Mouse (Mus musculus) hindbrain, postnatal 0 days (tissue): ENCODE results near the gene Fto. TPM values are rescaled to one million over a fixed set of nuclear protein-coding genes. Genes with fewer than 3 reads are reported as not detected.

ENCODE experiments used
- ATAC-seq: fragments of 200-750 bp; cut with Nextera tagmentation; 2 replicates; pipeline ENCODE4 v1.8.0; 2017; ENCODE audit warnings: mild to moderate bottlenecking, moderate TSS enrichment, moderate library complexity
- DNase-seq: peaks from one replicate; pipeline ENCODE4 v3.0.0-alpha.2; 2015; ENCODE audit warnings: low spot score
- H3K27ac ChIP-seq: fragments of 300-500 bp; sonication (generic); 2 replicates; pipeline ENCODE4 v1.5.1; 2014; ENCODE audit warnings: mild to moderate bottlenecking
- H3K27me3 ChIP-seq: fragments of 300-500 bp; sonication (generic); 2 replicates; pipeline ENCODE4 v1.6.1; 2014; ENCODE audit warnings: low read length, mixed read lengths; ENCODE audit not compliant: insufficient read depth
- H3K36me3 ChIP-seq: fragments of 300-500 bp; sonication (generic); 2 replicates; pipeline ENCODE4 v1.6.1; 2014; ENCODE audit warnings: low read length, mixed read lengths; ENCODE audit not compliant: insufficient read depth
- H3K4me1 ChIP-seq: fragments of 300-500 bp; sonication (generic); 2 replicates; pipeline ENCODE4 v1.6.1; 2014; ENCODE audit warnings: antibody characterized with exemption, low read length, mixed read lengths; ENCODE audit not compliant: insufficient read depth
- H3K4me2 ChIP-seq: fragments of 300-500 bp; sonication (generic); 2 replicates; pipeline ENCODE4 v1.6.1; 2014; ENCODE audit warnings: low read depth, mild to moderate bottlenecking, low read length, moderate library complexity, mixed read lengths
- H3K4me3 ChIP-seq: fragments of 300-500 bp; sonication (generic); 2 replicates; pipeline ENCODE4 v1.5.1; 2014; ENCODE audit warnings: low read length
- H3K9ac ChIP-seq: fragments of 300-500 bp; sonication (generic); replicated peaks from 2 replicates; pipeline ENCODE4 v1.6.1; 2014; ENCODE audit warnings: mild to moderate bottlenecking, low read length, moderate library complexity, mixed read lengths
- H3K9me3 ChIP-seq: fragments of 300-500 bp; sonication (generic); 2 replicates; pipeline ENCODE4 v1.6.1; 2016; ENCODE audit warnings: low read length, mixed read lengths
- CTCF ChIP-seq: IDR thresholded peaks from 2 replicates; pipeline ENCODE4 v1.5.1; 2016; ENCODE audit warnings: antibody characterized with exemption, control low read depth, low read depth
- WGBS: fragments of 180-500 bp; shearing (Covaris S2); extraction: QIAGEN DNeasy Blood & Tissue Kit; methylation state at CpG from one replicate; pipeline ENCODE4 v1.1.7; 2014; 5-methylcytosine and 5-hydroxymethylcytosine counted together
- polyA plus RNA-seq: library from polyadenylated mRNA; unstranded; fragments of >200 nt; fragmentation: Nextera tagmentation; extraction: Ambion mirVana; gene quantifications from 2 replicates; pipeline ENCODE4 v1.2.1, GENCODE M21; 2015
- total RNA-seq: library from RNA; depleted of rRNA; stranded (reverse); fragments of >200 nt; gene quantifications from 2 replicates; pipeline ENCODE4 v1.2.3, GENCODE M21; 2014

Gene Fto
- total and polyA plus RNA-seq, 2 experiments from 2014 or later = 80.7 to 122 TPM

DNA sequence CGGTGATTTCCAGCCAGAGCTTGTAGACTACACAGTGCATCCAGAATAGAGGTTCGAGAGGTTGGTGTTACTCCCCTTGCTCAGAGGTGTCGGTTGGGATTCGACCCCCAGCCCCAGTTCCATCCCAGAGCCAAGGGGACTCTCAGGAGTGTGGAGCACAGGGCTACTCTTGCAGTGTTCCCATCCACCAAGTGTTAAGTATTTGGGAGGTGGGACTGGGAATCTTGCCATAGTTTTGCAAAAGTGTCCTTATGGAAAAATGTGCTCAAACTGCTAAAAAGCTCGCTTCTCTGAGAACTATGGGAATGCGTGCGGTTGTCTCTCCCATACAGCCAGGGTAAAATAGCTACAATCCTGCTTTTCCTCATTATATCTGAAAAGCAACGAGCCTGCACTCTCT is 180.0 kb downstream of the Fto start:
- Histone ChIP-seq H3K4me1 (no peaks in the 10 kb centered on the region), H3K27ac (no peak overlapping the region), H3K36me3 (no peaks in the 10 kb centered on the region), H3K4me3 (no peak overlapping the region), H3K9me3 (no peaks in the 10 kb centered on the region), H3K4me2 (no peak overlapping the region), H3K9ac (no peak overlapping the region), H3K27me3 (no peaks in the 10 kb centered on the region)
- TF ChIP-seq CTCF = no peak
- WGBS = 78% methylated on average over 8 of the region's 8 CpGs
- DNase-seq (no peak), ATAC-seq (no peak)

DNA sequence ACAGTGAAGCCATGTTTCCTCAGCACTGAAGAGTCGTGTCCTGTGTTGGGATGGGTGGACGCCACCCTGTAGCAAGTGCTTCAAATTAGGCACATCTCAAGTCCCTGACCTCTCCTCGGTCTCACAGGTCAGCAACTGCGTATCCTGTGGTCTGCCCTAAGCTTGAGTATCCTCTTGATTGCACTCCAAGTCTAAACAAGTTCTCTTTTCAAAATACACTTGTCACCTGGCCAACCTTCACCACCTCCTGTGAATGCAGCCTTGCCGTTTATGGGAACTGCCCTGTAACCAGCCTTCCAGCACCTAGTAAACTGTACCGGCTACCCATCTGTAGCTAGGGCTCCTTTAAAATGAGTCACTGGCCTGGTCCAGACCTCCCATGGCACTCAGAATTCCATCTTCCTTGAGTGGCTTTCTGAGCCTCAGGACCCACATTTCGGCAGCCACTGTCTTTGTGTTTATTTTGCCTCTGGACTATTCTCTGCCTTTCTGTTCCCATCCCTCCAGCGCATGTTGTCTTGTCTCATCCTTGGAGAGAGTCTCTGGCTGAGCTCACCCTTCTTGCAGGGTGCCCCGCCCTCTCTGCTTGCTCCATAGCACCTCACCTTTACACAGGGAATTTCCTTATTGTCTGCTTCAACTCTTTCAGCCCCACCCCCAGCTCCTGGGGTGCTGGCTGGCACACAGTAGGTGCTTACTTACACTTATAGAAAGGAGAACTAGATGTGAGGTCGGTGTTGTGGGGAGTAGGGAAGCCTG is 181.4 kb downstream of the Fto start:
- Histone ChIP-seq H3K4me3 (no peak overlapping the region), H3K27ac (no peak overlapping the region), H3K4me1 (no peaks in the 10 kb centered on the region), H3K4me2 (no peak overlapping the region), H3K36me3 (no peaks in the 10 kb centered on the region), H3K9me3 (no peaks in the 10 kb centered on the region), H3K9ac (no peak overlapping the region), H3K27me3 (no peaks in the 10 kb centered on the region)
- ATAC-seq = no peak
- DNase-seq = no peak
- 63% methylated on average over 10 of the region's 10 CpGs for WGBS
- no peak for TF ChIP-seq CTCF

DNA sequence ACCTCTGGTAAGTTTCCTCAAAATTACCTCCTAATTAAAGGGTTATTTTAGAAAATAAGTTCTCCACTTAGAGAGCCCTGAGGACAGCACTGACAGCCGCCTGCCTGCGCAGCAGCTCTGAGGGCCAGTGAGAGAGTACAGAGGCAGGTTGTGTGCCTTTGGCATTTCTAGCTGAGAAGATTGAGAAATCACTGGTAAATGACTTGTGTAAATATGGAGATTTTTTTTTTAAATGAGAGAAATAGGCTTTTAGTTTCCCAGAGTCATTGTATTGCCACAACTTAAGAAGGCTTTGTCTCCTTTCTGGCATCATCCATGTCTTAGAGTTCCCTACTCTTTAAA is 181.9 kb downstream of the Fto start:
- no peak overlapping the region for H3K27ac ChIP-seq
- H3K27me3 ChIP-seq = no peaks in the 10 kb centered on the region
- no peaks in the 10 kb centered on the region for H3K9me3 ChIP-seq
- ATAC-seq = no peak
- no peak overlapping the region for H3K4me2 ChIP-seq
- TF ChIP-seq CTCF = no peak
- WGBS = 73% methylated on average over 2 of the region's 2 CpGs
- DNase-seq = no peak
- H3K4me3 ChIP-seq = no peak overlapping the region
- H3K9ac ChIP-seq = no peak overlapping the region
- no peaks in the 10 kb centered on the region for H3K36me3 ChIP-seq
- H3K4me1 ChIP-seq = no peaks in the 10 kb centered on the region

DNA sequence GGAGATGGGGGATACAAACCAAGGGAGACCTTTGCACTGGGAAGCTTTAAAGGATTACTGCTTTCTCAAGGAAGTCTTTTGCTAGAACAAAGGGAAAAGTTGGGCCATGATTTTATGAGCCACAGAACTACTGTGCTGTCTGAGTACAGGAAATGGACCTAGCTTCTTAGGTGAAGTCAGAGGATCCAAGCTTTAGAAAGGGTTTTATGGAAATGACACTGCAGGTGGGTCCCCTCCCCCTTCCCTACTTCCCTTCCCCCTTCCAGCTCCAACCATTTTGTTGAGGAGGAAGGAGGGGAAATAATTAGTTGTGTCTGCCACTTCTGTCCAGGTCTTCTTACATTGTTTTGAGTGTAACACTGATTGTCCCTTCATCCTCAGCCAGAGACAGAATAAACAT is 182.7 kb downstream of the Fto start:
- H3K9me3 ChIP-seq = no peaks in the 10 kb centered on the region
- ATAC-seq (no peak), DNase-seq (no peak)
- TF ChIP-seq CTCF = no peak
- no peak overlapping the region for H3K27ac ChIP-seq
- H3K36me3 ChIP-seq = no peaks in the 10 kb centered on the region
- no peaks in the 10 kb centered on the region for H3K27me3 ChIP-seq
- no peak overlapping the region for H3K4me3 ChIP-seq
- H3K4me2 ChIP-seq = no peak overlapping the region
- H3K9ac ChIP-seq = no peak overlapping the region
- H3K4me1 ChIP-seq = no peaks in the 10 kb centered on the region

DNA sequence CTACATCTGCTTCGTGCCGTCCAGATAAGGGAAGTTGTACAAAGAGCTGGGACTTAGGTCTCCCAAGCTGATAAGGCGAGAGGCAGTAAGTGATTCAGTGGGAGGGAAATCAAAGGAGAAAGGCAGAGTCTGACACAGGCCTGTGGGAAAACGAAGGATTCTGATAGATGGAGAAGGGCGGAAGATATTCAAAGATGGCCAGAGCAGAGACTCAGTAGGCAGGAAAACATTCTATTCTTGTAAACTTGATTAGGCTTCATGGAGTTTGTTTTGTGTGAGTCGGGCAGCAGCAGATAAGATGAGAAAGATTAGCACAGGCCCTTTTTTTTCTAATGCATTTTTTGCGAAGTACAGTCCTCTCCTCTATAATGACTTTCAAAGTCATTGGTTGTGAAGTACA is 183.6 kb downstream of the Fto start:
- Histone ChIP-seq H3K4me3 (no peak overlapping the region), H3K9me3 (no peaks in the 10 kb centered on the region), H3K4me1 (no peaks in the 10 kb centered on the region), H3K36me3 (no peaks in the 10 kb centered on the region), H3K27me3 (no peaks in the 10 kb centered on the region), H3K27ac (no peak overlapping the region), H3K4me2 (no peak overlapping the region), H3K9ac (no peak overlapping the region)
- DNase-seq (no peak), ATAC-seq (no peak)
- TF ChIP-seq CTCF = no peak
- 78% methylated on average over 7 of the region's 7 CpGs for WGBS

DNA sequence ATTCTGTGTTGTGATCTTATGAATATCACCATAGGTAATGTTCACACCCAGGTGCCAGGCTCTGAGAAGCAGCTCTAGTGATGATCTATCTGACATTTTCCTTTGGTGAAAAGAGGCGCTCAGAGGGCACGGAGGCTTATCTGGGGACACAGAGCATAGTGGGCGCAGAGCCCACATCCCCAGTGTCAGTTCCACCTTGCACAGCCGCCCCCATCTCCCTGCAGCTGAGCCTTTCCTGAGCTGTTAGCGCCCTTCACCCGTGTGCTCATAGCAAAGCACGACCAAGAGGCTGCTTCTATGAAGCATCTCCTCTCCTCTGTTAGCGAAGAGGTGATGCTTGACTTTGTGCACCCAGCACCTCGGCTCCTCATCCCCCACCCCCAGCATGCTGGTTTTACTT is 185.3 kb downstream of the Fto start:
- no peak for DNase-seq
- Histone ChIP-seq H3K4me3 (no peak overlapping the region), H3K27ac (no peak overlapping the region), H3K9me3 (no peaks in the 10 kb centered on the region), H3K9ac (no peak overlapping the region), H3K4me2 (no peak overlapping the region), H3K36me3 (no peaks in the 10 kb centered on the region), H3K4me1 (peaks cover 11% of the 10 kb centered on the region; the same call in 1 of the 2 replicates), H3K27me3 (no peaks in the 10 kb centered on the region)
- 83% methylated on average over 9 of the region's 9 CpGs for WGBS
- no peak for TF ChIP-seq CTCF
- ATAC-seq = no peak

DNA sequence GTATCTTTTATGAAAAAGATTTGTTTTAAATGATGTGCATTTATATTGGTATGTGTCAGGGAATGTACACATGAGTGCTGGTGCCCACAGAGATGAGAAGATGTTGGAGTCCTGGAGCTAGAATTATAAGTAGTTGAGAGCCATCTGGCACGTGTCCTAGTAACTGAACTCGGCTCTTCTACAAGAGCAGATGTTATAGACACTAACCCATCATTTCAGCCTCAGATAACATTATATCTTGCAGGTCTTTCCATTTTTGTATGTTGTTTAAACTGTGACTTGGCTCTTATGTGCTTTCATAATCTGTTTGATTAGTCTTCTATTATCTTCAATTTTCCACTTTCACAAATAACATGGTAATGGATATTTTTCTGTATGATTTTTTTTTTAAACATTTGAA is 186.0 kb downstream of the Fto start:
- Histone ChIP-seq H3K27me3 (no peaks in the 10 kb centered on the region), H3K4me3 (no peak overlapping the region), H3K4me1 (peaks cover 16% of the 10 kb centered on the region), H3K4me2 (no peak overlapping the region), H3K36me3 (no peaks in the 10 kb centered on the region), H3K9me3 (no peaks in the 10 kb centered on the region), H3K9ac (no peak overlapping the region), H3K27ac (no peak overlapping the region)
- WGBS = 51% methylated on average over 2 of the region's 2 CpGs
- DNase-seq = no peak
- no peak for ATAC-seq
- no peak for TF ChIP-seq CTCF
